Mouse (Mus musculus) kidney, adult 18-20 months (tissue): ENCODE measurements around the gene Tpm4.

ENCODE experiments used
- DNase-seq: peaks from one replicate; pipeline ENCODE4 v3.0.0; 2021

Tpm4 gene

GRCm38 (mm10) chr8:72190215-72190539, 55.4 kb downstream of the Tpm4 start:
- DNase-seq = no peak

DNA sequence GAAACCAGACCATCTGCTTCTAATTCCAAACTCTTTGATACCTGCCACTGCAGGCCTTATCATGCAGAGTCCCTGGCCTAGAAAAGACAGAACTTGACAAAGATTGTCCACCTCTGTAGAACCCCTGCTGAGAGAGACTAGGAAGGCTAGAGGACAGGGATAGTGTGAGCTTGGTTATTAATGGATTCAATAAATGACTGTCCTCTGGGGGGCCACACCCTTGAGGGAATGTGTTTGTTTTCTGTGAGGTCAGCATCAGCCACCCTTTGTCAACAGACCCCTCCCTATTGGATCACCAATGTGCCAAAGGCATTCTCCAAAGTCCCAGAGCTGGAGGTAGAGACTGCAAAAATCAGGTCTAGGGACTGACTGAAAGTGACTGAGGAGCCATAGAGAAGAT, 57.3 kb downstream of the Tpm4 start:
- no peak for DNase-seq

GRCm38 (mm10) chr8:72197997-72198396, 63.2 kb downstream of the Tpm4 start:
- DNase-seq = no peak
